Mouse (Mus musculus) myocyte (in vitro differentiated cells): ENCODE results near the gene Letm1.

ENCODE experiments used
- CEBPB ChIP-seq: IDR thresholded peaks from 2 replicates; pipeline ENCODE4 v1.6.1; 2011; ENCODE audit warnings: mild to moderate bottlenecking, moderate library complexity; ENCODE audit not compliant: poor library complexity, insufficient read depth, severe bottlenecking
- E2F4 ChIP-seq: IDR thresholded peaks from one replicate; pipeline ENCODE4 v1.6.1; 2011; ENCODE audit warnings: mild to moderate bottlenecking, control low read depth, moderate library complexity; ENCODE audit not compliant: insufficient read depth
- MAX ChIP-seq: IDR thresholded peaks from one replicate; pipeline ENCODE4 v1.6.1; 2011; ENCODE audit warnings: low read depth, mild to moderate bottlenecking, control low read depth
- MYOG ChIP-seq, 3 experiments: IDR thresholded peaks; one replicate each; pipeline ENCODE4 v1.6.1; 2011; ENCODE audit warnings: control low read depth in 2 of 3, low read depth in 2 of 3, mild to moderate bottlenecking in 2 of 3; ENCODE audit not compliant: insufficient read length in 2 of 3, control insufficient read depth in 1 of 3, insufficient read depth in 1 of 3
- POLR2A ChIP-seq: IDR thresholded peaks from one replicate; pipeline ENCODE4 v1.6.1; 2011; ENCODE audit warnings: low read depth, mild to moderate bottlenecking, control low read depth, moderate library complexity; ENCODE audit not compliant: insufficient read length
- POLR2AphosphoS2 ChIP-seq: IDR thresholded peaks from one replicate; pipeline ENCODE4 v1.6.1; 2011; ENCODE audit warnings: low read depth, control low read depth; ENCODE audit not compliant: insufficient read length
- TCF12 ChIP-seq: IDR thresholded peaks from one replicate; pipeline ENCODE4 v1.6.1; 2011; ENCODE audit warnings: mild to moderate bottlenecking, control low read depth; ENCODE audit not compliant: poor library complexity, insufficient read depth, severe bottlenecking
- USF1 ChIP-seq: IDR thresholded peaks from one replicate; pipeline ENCODE4 v1.6.1; 2011; ENCODE audit warnings: low read depth, mild to moderate bottlenecking, control low read depth, moderate library complexity

DNA sequence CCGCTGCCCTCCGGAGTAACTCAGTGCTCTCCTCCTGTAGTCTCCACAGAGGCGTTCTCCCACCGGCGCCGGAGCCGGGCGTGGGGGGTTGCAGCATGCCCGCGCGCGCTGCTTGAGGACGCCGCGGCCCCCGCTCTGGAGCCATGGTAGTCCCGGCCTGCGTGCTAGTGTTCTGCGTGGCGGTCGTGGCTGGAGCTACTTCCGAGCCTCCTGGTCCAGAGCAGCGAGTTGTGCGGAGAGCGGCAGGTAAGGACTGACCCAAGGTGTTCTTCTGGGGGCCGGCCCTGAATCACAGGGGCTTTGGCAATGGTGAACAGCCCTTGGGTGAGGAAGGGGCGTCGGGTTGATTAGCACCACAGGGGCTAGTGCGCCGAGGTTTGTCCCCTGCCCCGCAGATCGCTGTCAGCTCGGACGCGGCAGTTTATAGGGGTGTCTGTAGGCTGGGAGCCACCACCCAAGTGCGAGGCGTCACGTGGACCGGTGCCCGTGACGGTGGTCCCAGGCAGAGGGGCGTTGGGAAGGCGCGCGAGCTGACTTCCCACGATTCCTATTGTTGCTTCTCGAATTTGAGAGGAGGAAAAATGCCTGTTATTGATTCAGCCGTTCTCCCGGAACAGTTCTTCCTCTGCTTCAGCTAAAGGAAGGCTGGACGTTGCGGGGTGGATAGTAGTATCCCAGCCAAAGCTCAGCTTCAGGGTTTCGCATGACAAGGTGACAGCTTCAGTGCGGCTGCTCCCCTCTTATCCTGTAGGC, 60.2 kb downstream of the Letm1 start:
- TF ChIP-seq CEBPB = no peak
- no peak for TF ChIP-seq POLR2A
- no peak for TF ChIP-seq MAX
- TF ChIP-seq USF1 = no peak
- TF ChIP-seq POLR2AphosphoS2 = no peak
- TF ChIP-seq MYOG (IDR thresholded peaks at IDR 0.05; ENCODE audit: control insufficient read depth in 1 of 3, insufficient read depth in 1 of 3, insufficient read length in 2 of 3, low read depth in 2 of 3) = no peak
- no peak for TF ChIP-seq TCF12
- TF ChIP-seq E2F4 = no peak
